Mouse (Mus musculus) cerebellum, adult 2 months (tissue): Measurements from ENCODE around the gene Akt3.

ENCODE experiments used
- CTCF ChIP-seq: fragments of 200-500 bp; IDR thresholded peaks from 2 replicates; pipeline ENCODE4 v1.5.1; 2011; ENCODE audit warnings: low read depth, mild to moderate bottlenecking, control low read depth, low read length, moderate library complexity, borderline replicate concordance; ENCODE audit not compliant: insufficient read depth
- POLR2A ChIP-seq: fragments of 200-500 bp; IDR thresholded peaks from 2 replicates; pipeline ENCODE4 v1.6.1; 2011; ENCODE audit warnings: low read length, control low read depth, borderline replicate concordance; ENCODE audit not compliant: insufficient read depth

- TF ChIP-seq POLR2A (no peak), CTCF (no peak)
Measured at GRCm38 (mm10) chr1:177257178-177258033, 597 bp downstream of the Akt3 start.
